Mouse (Mus musculus) retina, adult 2 months (tissue): ENCODE measurements around the gene Sstr4.

Source experiments
- DNase-seq: peaks from one replicate; pipeline ENCODE4 v3.0.0-alpha.2; 2012; ENCODE audit warnings: low read depth, low spot score

Gene Sstr4

GRCm38 (mm10) chr2:148429001-148429505 lies 33.9 kb downstream of the Sstr4 start:
- no peak for DNase-seq

GRCm38 (mm10) chr2:148430941-148431340 lies 35.8 kb downstream of the Sstr4 start:
- no peak for DNase-seq

- DNase-seq, result no peak
Observed at GRCm38 (mm10) chr2:148432346-148432745, 37.2 kb downstream of the Sstr4 start.

GRCm38 (mm10) chr2:148436285-148436684 lies 41.1 kb downstream of the Sstr4 start:
- DNase-seq, result no peak

GRCm38 (mm10) chr2:148439691-148440276 lies 44.6 kb downstream of the Sstr4 start:
- no peak for DNase-seq

- DNase-seq, result no peak
Observed at GRCm38 (mm10) chr2:148441421-148441820, 46.3 kb downstream of the Sstr4 start.

- DNase-seq, result no peak
Observed at GRCm38 (mm10) chr2:148442172-148442571, 47.0 kb downstream of the Sstr4 start.

- DNase-seq, result no peak
Observed at GRCm38 (mm10) chr2:148442710-148443109, 47.6 kb downstream of the Sstr4 start.

GRCm38 (mm10) chr2:148443249-148443958 lies 48.3 kb downstream of the Sstr4 start, which contains the start of gene Cd93:
Cd93 (minus strand) TSS chr2:148443563.
- DNase-seq, result no peak

GRCm38 (mm10) chr2:148444472-148444871 lies 49.3 kb downstream of the Sstr4 start:
- DNase-seq, result no peak

- DNase-seq, result no peak
Observed at GRCm38 (mm10) chr2:148445616-148446015, 50.5 kb downstream of the Sstr4 start.
